Mouse (Mus musculus) adrenal gland, postnatal 14 days (tissue): ENCODE results near the gene Tnfaip1. TPM values are rescaled to one million over a fixed set of nuclear protein-coding genes. Genes with fewer than 3 reads are reported as not detected.
"Not testable (repeated sequence)": the region's sequence is repeated elsewhere in the genome, so short reads cannot be mapped to it uniquely, and the experiment has no call there.

Experiments used
- DNase-seq: peaks from one replicate; pipeline ENCODE4 v3.0.0; 2021; ENCODE audit warnings: mixed read lengths
- long read RNA-seq, 2 experiments: library from polyadenylated mRNA; stranded (forward); transcript quantifications; one replicate each; pipeline ENCODE4 v2.0.0; 2021
- total RNA-seq: library from RNA; stranded (reverse); gene quantifications from 2 replicates; pipeline ENCODE4 v1.2.3, GENCODE M21; 2021

The Tnfaip1 gene
- total RNA-seq = 47.9 and 49.4 TPM in 2 replicates
- long read RNA-seq, experiment 1, transcript Tnfaip1-202 (7 exons, 3,768 nt) = major isoform, 51 of 85 reads
- long read RNA-seq, experiment 1, transcript Tnfaip1-201 (7 exons, 3,720 nt) = minor isoform, 14 of 85 reads
- long read RNA-seq, experiment 1, partial matches to known transcripts = 11 of 85 reads
- long read RNA-seq, experiment 1, other reads (novel, unspliced or antisense) = 9 of 85 reads
- long read RNA-seq, experiment 2, transcript Tnfaip1-202 (7 exons, 3,768 nt) = major isoform, 45 of 66 reads
- long read RNA-seq, experiment 2, transcript Tnfaip1-201 (7 exons, 3,720 nt) = minor isoform, 11 of 66 reads
- long read RNA-seq, experiment 2, partial matches to known transcripts = 2 of 66 reads
- long read RNA-seq, experiment 2, other reads (novel, unspliced or antisense) = 8 of 66 reads

GRCm38 (mm10) chr11:78536080-78536689 lies at the start of gene Tnfaip1, which contains the start of gene Ift20:
Tnfaip1 (minus strand) TSS chr11:78536332.
Ift20 (plus strand) TSS chr11:78536361.
- peak; percentile 99 for DNase-seq

GRCm38 (mm10) chr11:78582848-78583247 lies 46.7 kb upstream of the Tnfaip1 start:
- no peak for DNase-seq

GRCm38 (mm10) chr11:78574975-78575374 lies 38.8 kb upstream of the Tnfaip1 start:
- no peak for DNase-seq

GRCm38 (mm10) chr11:78574536-78574935 lies 38.4 kb upstream of the Tnfaip1 start:
- no peak for DNase-seq

- not testable (repeated sequence) for DNase-seq
Observed at GRCm38 (mm10) chr11:78574031-78574430, 37.9 kb upstream of the Tnfaip1 start.

GRCm38 (mm10) chr11:78571854-78572253 lies 35.7 kb upstream of the Tnfaip1 start:
- DNase-seq = no peak

GRCm38 (mm10) chr11:78571441-78571840 lies 35.3 kb upstream of the Tnfaip1 start:
- DNase-seq = no peak

GRCm38 (mm10) chr11:78569806-78570205 lies 33.7 kb upstream of the Tnfaip1 start:
- peak; percentile 37 for DNase-seq

GRCm38 (mm10) chr11:78568827-78569226 lies 32.7 kb upstream of the Tnfaip1 start:
- DNase-seq = no peak

GRCm38 (mm10) chr11:78567614-78568013 lies 31.5 kb upstream of the Tnfaip1 start:
- no peak for DNase-seq

- DNase-seq = peak; percentile 31
Observed at GRCm38 (mm10) chr11:78566775-78567174, 30.6 kb upstream of the Tnfaip1 start.

- peak; percentile 85 for DNase-seq
Observed at GRCm38 (mm10) chr11:78560447-78560846, 24.3 kb upstream of the Tnfaip1 start.

- peak; percentile 23 for DNase-seq
Observed at GRCm38 (mm10) chr11:78557241-78557640, 21.1 kb upstream of the Tnfaip1 start.

- DNase-seq = no peak
Observed at GRCm38 (mm10) chr11:78556070-78556469, 19.9 kb upstream of the Tnfaip1 start.

GRCm38 (mm10) chr11:78555623-78556022 lies 19.5 kb upstream of the Tnfaip1 start:
- peak; percentile 55 for DNase-seq

GRCm38 (mm10) chr11:78551059-78551398 lies 14.9 kb upstream of the Tnfaip1 start:
- DNase-seq = no peak

- peak; percentile 97 for DNase-seq
Observed at GRCm38 (mm10) chr11:78550168-78551058, 14.3 kb upstream of the Tnfaip1 start, which contains the start of gene Tmem97. Tmem97 (minus strand) TSS chr11:78550777.

- peak; percentile 10 for DNase-seq
Observed at GRCm38 (mm10) chr11:78549491-78549987, 13.4 kb upstream of the Tnfaip1 start.

- DNase-seq = no peak
Observed at GRCm38 (mm10) chr11:78547718-78548460, 11.8 kb upstream of the Tnfaip1 start.

- DNase-seq = no peak
Observed at GRCm38 (mm10) chr11:78545181-78545580, 9.0 kb upstream of the Tnfaip1 start.

GRCm38 (mm10) chr11:78544449-78545111 lies 8.4 kb upstream of the Tnfaip1 start:
- DNase-seq = no peak
